Mouse (Mus musculus) limb, embryonic 10.5 days (tissue): ENCODE measurements at regions not wholly inside any gene's neighbourhood (a gene's known extent, or its start where the extent isn't known, plus 50 kb on each side); places are given as distances from the start of the nearest gene placed in this dataset.
"Not testable (repeated sequence)": the region's sequence is repeated elsewhere in the genome, so short reads cannot be mapped to it uniquely, and the experiment has no call there.

Experiments used
- DNase-seq: peaks from one replicate; pipeline ENCODE4 v3.0.0-alpha.2; 2017; ENCODE audit warnings: low spot score
- H3K27ac ChIP-seq: fragments of 300-500 bp; sonication (generic); 2 replicates; pipeline ENCODE4 v1.5.1; 2016; ENCODE audit warnings: mild to moderate bottlenecking
- H3K27me3 ChIP-seq: fragments of 300-500 bp; sonication (generic); 2 replicates; pipeline ENCODE4 v1.6.1; 2016; ENCODE audit warnings: low read depth, mild to moderate bottlenecking; ENCODE audit not compliant: poor library complexity, severe bottlenecking
- H3K36me3 ChIP-seq: fragments of 300-500 bp; sonication (generic); 2 replicates; pipeline ENCODE4 v1.6.1; 2016; ENCODE audit warnings: mild to moderate bottlenecking, moderate library complexity
- H3K4me1 ChIP-seq: fragments of 300-500 bp; sonication (generic); 2 replicates; pipeline ENCODE4 v1.6.1; 2016
- H3K4me3 ChIP-seq: fragments of 300-500 bp; sonication (generic); 2 replicates; pipeline ENCODE4 v1.5.1; 2016; ENCODE audit warnings: mild to moderate bottlenecking, moderate library complexity
- H3K9me3 ChIP-seq: fragments of 300-500 bp; sonication (generic); replicated peaks from 2 replicates; pipeline ENCODE4 v1.6.1; 2016; ENCODE audit warnings: mild to moderate bottlenecking
- WGBS: fragments of 180-500 bp; shearing (Covaris S2); methylation state at CpG from one replicate; pipeline ENCODE4 v1.1.7; 2016; 5-methylcytosine and 5-hydroxymethylcytosine counted together

DNA sequence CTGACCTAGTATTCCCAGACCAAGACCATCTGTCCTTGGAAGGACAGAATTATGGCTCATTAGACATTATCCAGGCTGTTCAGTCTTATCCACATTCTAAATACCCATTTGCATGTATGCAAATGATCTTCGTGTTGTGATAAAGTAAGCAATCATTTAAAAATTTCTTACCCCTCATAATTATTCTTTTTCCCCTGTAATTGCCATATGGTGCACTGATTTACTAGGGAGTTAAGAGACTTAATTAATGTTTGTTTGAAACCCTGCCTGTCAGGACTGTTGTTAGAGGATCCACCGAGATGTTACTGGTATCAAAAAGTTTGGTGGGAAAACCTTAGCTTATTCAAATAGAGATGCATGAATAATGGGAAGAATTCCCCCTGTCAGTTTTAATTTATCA lies 103.2 kb upstream of the Galnt18 start:
- Histone ChIP-seq H3K9me3 (no peaks in the 10 kb centered on the region), H3K4me1 (peaks cover 5% of the 10 kb centered on the region; the same call in 1 of the 2 replicates), H3K27ac (no peak overlapping the region), H3K36me3 (no peaks in the 10 kb centered on the region), H3K27me3 (no peaks in the 10 kb centered on the region), H3K4me3 (no peak overlapping the region)
- DNase-seq = no peak
- WGBS = 89% methylated on average over 2 of the region's 2 CpGs

- H3K4me3 ChIP-seq = no peak overlapping the region
- 85% methylated on average over 4 of the region's 4 CpGs for WGBS
- no peak for DNase-seq
Observed at GRCm38 (mm10) chr7:111880067-111880675, 100.4 kb upstream of the Galnt18 start.

DNA sequence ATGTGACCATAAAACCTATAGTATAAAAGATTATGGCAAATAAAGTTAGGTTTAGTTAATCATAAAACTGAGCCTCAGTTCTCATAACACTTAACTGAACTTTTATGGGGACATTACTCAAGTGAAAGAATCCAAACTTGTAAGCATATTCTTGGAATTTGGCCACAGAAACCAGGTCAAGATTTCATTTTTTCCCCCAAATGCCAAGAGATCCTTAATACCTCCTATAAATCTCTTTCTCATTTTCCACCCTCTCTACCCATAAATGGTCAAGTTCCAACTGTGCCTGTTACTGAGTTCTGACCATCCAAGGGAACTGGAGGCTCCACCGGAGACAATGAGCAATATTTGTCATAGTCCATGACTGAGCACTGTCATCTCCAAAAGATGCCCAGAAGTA lies 97.8 kb upstream of the Galnt18 start:
- no peaks in the 10 kb centered on the region for H3K36me3 ChIP-seq
- 87% methylated on average over 1 of the region's 1 CpGs for WGBS
- H3K9me3 ChIP-seq = no peaks in the 10 kb centered on the region
- no peaks in the 10 kb centered on the region for H3K27me3 ChIP-seq
- H3K4me3 ChIP-seq = no peak overlapping the region
- DNase-seq = no peak
- H3K27ac ChIP-seq = no peak overlapping the region
- peaks cover 5% of the 10 kb centered on the region; the same call in 1 of the 2 replicates for H3K4me1 ChIP-seq

More at GRCm38 (mm10) chr7:111880067-111880675, 100.4 kb upstream of the Galnt18 start:
- Histone ChIP-seq H3K27ac (no peak overlapping the region), H3K36me3 (no peaks in the 10 kb centered on the region), H3K9me3 (no peaks in the 10 kb centered on the region), H3K4me1 (peaks cover 5% of the 10 kb centered on the region; the same call in 1 of the 2 replicates), H3K27me3 (no peaks in the 10 kb centered on the region)

GRCm38 (mm10) chr7:111875949-111876348 lies 96.2 kb upstream of the Galnt18 start:
- no peaks in the 10 kb centered on the region for H3K9me3 ChIP-seq
- 87% methylated on average over 1 of the region's 1 CpGs for WGBS
- no peaks in the 10 kb centered on the region for H3K36me3 ChIP-seq

GRCm38 (mm10) chr7:111869337-111869736 lies 89.6 kb upstream of the Galnt18 start:
- Histone ChIP-seq H3K27ac (no peak overlapping the region), H3K9me3 (no peaks in the 10 kb centered on the region), H3K4me1 (peaks cover 6% of the 10 kb centered on the region), H3K4me3 (no peak overlapping the region), H3K27me3 (no peaks in the 10 kb centered on the region), H3K36me3 (no peaks in the 10 kb centered on the region)
- no peak for DNase-seq
- 95% methylated on average over 6 of the region's 6 CpGs for WGBS

More at GRCm38 (mm10) chr7:111875949-111876348, 96.2 kb upstream of the Galnt18 start:
- H3K4me3 ChIP-seq = no peak overlapping the region
- H3K27me3 ChIP-seq = no peaks in the 10 kb centered on the region
- DNase-seq = no peak
- H3K27ac ChIP-seq = no peak overlapping the region
- H3K4me1 ChIP-seq = peaks cover 5% of the 10 kb centered on the region; the same call in 1 of the 2 replicates

DNA sequence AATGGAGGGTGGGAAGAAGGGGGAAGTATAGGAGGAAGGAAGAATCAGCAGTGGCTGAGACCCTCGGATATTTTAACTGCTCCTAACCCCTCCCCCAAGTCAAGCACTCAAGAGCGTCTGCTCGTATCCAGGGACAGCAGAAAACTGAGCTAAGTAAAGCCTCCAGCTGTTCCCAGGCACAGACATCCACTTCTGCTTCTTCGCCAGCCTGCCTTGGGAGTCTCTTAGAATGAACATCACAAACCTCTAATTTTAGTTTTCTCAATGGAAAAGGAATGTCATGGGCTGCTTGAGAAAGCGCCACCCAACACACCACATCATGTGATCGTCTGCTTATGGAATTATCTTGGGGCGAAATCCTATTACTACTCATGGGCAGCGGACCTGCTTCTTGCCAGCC lies 83.3 kb upstream of the Galnt18 start:
- no peaks in the 10 kb centered on the region for H3K27me3 ChIP-seq
- no peak overlapping the region for H3K4me3 ChIP-seq
- no peak overlapping the region for H3K27ac ChIP-seq
- whole genome bisulfite sequencing = 77% methylated on average over 8 of the region's 8 CpGs
- DNase-seq = no peak
- H3K4me1 ChIP-seq = peaks cover 1% of the 10 kb centered on the region
- H3K9me3 ChIP-seq = no peaks in the 10 kb centered on the region
- H3K36me3 ChIP-seq = no peaks in the 10 kb centered on the region

DNA sequence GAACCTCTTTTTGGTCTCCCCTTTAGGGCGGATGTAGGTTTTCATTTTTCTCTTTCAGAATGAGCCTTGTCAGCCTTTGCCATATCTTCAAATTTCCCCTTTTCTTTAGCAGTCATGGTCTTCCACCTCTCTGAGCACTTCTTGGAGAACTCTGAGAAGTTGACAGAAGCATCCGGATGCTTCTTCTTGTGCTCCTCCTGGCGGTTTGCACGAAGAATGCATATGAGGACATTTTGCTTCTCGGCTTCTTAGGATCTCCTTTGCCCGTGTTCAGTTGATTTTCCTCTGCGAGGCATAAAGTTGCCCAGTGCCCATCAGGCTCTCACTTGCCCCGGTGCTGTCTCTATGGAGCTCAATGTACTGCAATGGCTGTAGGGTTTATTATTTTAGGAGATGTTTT lies 78.5 kb upstream of the Galnt18 start:
- not testable (repeated sequence) for H3K4me1 ChIP-seq, DNase-seq, H3K27me3 ChIP-seq, H3K36me3 ChIP-seq, H3K27ac ChIP-seq, H3K9me3 ChIP-seq, H3K4me3 ChIP-seq
- WGBS = 87% methylated on average over 8 of the region's 8 CpGs

DNA sequence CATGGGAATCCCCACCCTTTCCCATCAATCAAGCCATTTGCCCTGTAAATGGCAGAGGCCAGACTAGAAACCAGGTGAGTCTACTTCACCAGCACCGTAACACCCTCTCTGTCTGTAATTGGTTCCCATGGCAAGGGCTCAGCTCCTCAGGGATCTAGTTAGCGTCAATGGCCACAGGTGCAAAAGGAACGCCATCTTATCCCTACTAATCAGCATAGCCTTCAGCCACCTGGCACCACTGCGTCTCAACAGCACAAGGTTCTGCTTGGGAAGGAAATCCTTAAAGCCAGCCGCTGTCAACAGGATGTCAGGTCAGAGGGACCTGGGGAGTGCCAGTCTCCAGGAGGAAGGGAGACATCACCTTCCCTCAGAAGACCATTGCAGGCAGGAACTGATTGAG lies 77.2 kb upstream of the Galnt18 start:
- H3K4me3 ChIP-seq = no peak overlapping the region
- no peak overlapping the region for H3K27ac ChIP-seq
- 61% methylated on average over 5 of the region's 5 CpGs for WGBS
- H3K4me1 ChIP-seq = 0 out of 2 replicates have a peak, but pooled peaks cover 3% of the 10 kb centered on the region
- no peaks in the 10 kb centered on the region for H3K27me3 ChIP-seq
- no peaks in the 10 kb centered on the region for H3K36me3 ChIP-seq
- DNase-seq = no peak
- no peaks in the 10 kb centered on the region for H3K9me3 ChIP-seq

DNA sequence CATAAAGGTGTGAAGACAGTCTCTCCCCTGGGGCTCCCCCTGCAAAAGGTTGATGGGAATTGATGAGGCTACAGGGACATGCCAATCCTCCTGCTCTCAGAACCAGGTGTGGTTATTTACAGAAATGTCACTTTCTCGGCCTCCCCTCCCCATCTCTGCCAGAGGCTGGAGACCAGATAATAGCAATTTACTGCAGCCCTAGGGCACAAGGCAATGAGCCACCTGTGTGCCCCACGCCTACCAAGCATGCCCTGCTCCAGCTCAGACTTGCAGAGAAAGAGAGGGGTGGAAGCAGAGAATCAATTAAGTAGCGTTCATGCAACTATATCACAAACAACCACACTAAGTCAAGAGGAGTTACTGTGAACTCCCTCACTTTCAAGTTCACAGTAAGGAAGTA lies 75.5 kb upstream of the Galnt18 start:
- Histone ChIP-seq H3K27ac (no peak overlapping the region), H3K27me3 (no peaks in the 10 kb centered on the region), H3K4me3 (no peak overlapping the region), H3K4me1 (0 out of 2 replicates have a peak, but pooled peaks cover 3% of the 10 kb centered on the region), H3K9me3 (no peaks in the 10 kb centered on the region), H3K36me3 (no peaks in the 10 kb centered on the region)
- WGBS = 54% methylated on average over 3 of the region's 3 CpGs
- DNase-seq = no peak

DNA sequence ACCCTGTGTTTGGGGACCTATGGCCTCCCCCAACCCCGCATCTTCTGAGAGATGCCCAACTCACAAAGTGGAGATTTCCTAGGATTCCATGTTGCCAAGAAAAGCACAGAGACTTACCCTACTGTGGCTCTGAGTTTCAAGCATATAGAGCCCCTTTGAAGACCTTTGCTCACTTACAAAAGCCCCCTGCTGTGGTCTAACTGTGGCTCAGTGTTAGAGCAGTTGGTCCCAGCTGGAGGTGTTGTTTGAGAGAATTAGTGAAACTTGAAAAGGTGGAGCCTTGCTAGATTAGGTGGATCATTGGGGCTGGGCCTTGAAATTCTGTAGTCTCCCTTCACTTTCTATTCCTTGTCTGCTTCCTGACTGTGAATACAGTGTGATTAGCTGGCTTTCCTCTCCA lies 66.6 kb upstream of the Galnt18 start:
- Histone ChIP-seq H3K9me3 (no peaks in the 10 kb centered on the region), H3K36me3 (no peaks in the 10 kb centered on the region), H3K27me3 (no peaks in the 10 kb centered on the region), H3K4me3 (no peak overlapping the region), H3K4me1 (no peaks in the 10 kb centered on the region), H3K27ac (no peak overlapping the region)
- no peak for DNase-seq
- 56% methylated on average over 1 of the region's 1 CpGs for WGBS

DNA sequence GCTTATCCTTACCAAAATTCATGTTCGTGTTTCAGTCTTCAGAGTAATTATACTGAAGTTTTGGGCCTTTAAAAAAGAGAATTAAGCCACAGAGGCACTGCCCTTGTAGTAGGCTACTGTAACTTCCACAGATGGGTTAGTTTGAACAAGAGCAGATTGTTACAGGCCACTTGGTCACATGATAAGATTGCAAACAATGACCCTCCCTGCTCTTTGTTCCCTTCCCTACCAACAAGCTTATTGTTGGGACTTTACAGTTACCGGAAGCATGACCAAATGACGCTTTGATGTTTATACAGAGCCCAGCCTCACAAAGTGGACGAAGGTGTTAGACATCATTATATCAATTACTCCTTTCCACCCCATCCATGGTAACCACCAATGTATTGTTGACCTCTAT lies 63.9 kb upstream of the Galnt18 start:
- Histone ChIP-seq H3K4me1 (no peaks in the 10 kb centered on the region), H3K27ac (no peak overlapping the region), H3K27me3 (no peaks in the 10 kb centered on the region), H3K36me3 (no peaks in the 10 kb centered on the region), H3K9me3 (no peaks in the 10 kb centered on the region), H3K4me3 (no peak overlapping the region)
- DNase-seq = no peak
- WGBS = 93% methylated on average over 4 of the region's 4 CpGs

GRCm38 (mm10) chr7:111840826-111841225 lies 61.0 kb upstream of the Galnt18 start:
- 79% methylated on average over 1 of the region's 1 CpGs for WGBS

DNA sequence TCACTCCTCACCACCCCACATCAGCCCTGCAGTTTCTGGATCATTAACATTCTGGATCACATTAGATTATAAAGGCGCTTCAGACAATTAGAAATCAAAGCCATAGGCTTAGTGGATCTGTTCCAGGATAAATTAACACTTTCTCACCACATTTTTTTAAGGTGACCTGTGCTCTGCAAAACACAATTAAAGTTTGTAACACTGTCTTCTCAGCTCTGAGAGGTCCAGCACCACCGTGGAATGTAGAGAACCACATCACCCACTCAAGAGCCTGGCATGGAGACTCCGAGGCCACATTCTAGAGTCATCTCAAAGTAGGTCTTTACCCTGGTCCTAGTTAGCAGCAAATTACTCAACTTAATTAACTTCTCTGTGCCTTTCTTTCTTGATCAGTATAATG lies 58.4 kb upstream of the Galnt18 start:
- no peak overlapping the region for H3K27ac ChIP-seq

More at GRCm38 (mm10) chr7:111840826-111841225, 61.0 kb upstream of the Galnt18 start:
- Histone ChIP-seq H3K4me3 (no peak overlapping the region), H3K9me3 (no peaks in the 10 kb centered on the region), H3K4me1 (no peaks in the 10 kb centered on the region), H3K27me3 (no peaks in the 10 kb centered on the region), H3K36me3 (no peaks in the 10 kb centered on the region), H3K27ac (no peak overlapping the region)
- no peak for DNase-seq

DNA sequence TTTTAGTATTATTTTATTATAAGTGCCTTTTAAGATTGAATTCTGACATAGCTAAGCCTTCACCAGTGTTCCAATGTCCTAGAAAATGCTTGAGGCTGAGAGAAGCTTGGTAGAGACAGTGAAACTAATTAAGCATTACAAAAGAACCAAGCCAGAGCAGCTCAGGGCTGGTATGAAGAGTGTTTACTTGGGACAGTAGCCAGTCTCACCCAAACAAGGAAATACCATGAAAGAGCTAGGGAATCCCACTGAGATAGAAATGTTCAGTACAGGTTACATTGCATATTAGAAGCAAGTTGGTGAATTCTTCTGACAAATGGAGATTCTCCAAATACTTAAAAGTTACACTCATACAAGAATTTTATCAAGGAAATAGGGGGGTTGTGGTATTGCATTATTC lies 54.6 kb upstream of the Galnt18 start:
- H3K4me1 ChIP-seq, H3K9me3 ChIP-seq, H3K4me3 ChIP-seq, H3K27ac ChIP-seq, DNase-seq, H3K36me3 ChIP-seq, H3K27me3 ChIP-seq: not testable (repeated sequence)

More for the DNA sequence above, 58.4 kb upstream of the Galnt18 start:
- Histone ChIP-seq H3K9me3 (no peaks in the 10 kb centered on the region), H3K4me1 (no peaks in the 10 kb centered on the region), H3K27me3 (no peaks in the 10 kb centered on the region), H3K4me3 (no peak overlapping the region), H3K36me3 (no peaks in the 10 kb centered on the region)
- 90% methylated on average over 3 of the region's 3 CpGs for WGBS
- no peak for DNase-seq
